Mouse (Mus musculus) lung, postnatal 0 days (tissue): ENCODE data around the gene Nmrk1. TPM values are rescaled to one million over a fixed set of nuclear protein-coding genes. Genes with fewer than 3 reads are reported as not detected.
A peak's percentile ranks its signal among the peaks of the same experiment; 100 is the strongest.

Experiments used
- ATAC-seq: fragments of 200-750 bp; cut with Nextera tagmentation; 2 replicates; pipeline ENCODE4 v1.8.0; 2017; ENCODE audit warnings: moderate library complexity
- DNase-seq: peaks from one replicate; pipeline ENCODE4 v3.0.0-alpha.2; 2016; ENCODE audit warnings: low spot score
- H3K27ac ChIP-seq: fragments of 300-500 bp; sonication (generic); 2 replicates; pipeline ENCODE4 v1.5.1; 2014; ENCODE audit warnings: antibody characterized with exemption, mild to moderate bottlenecking, low read length, mixed read lengths
- H3K27me3 ChIP-seq: fragments of 300-500 bp; sonication (generic); replicated peaks from 2 replicates; pipeline ENCODE4 v1.6.1; 2014; ENCODE audit warnings: low read length, mixed read lengths; ENCODE audit not compliant: insufficient read depth
- H3K36me3 ChIP-seq: fragments of 300-500 bp; sonication (generic); 2 replicates; pipeline ENCODE4 v1.6.1; 2014; ENCODE audit warnings: low read length, mixed read lengths; ENCODE audit not compliant: insufficient read depth
- H3K4me1 ChIP-seq: fragments of 300-500 bp; sonication (generic); 2 replicates; pipeline ENCODE4 v1.6.1; 2014; ENCODE audit warnings: antibody characterized with exemption, low read depth, low read length, mixed read lengths; ENCODE audit not compliant: insufficient read depth
- H3K4me2 ChIP-seq: fragments of 300-500 bp; sonication (generic); replicated peaks from 2 replicates; pipeline ENCODE4 v1.6.1; 2014; ENCODE audit warnings: low read depth, mild to moderate bottlenecking, low read length, moderate library complexity, mixed read lengths
- H3K4me3 ChIP-seq: fragments of 300-500 bp; sonication (generic); 2 replicates; pipeline ENCODE4 v1.5.1; 2014; ENCODE audit warnings: low read depth, low read length
- H3K9ac ChIP-seq: fragments of 300-500 bp; sonication (generic); replicated peaks from 2 replicates; pipeline ENCODE4 v1.6.1; 2014; ENCODE audit warnings: low read depth, mild to moderate bottlenecking
- H3K9me3 ChIP-seq: fragments of 300-500 bp; sonication (generic); 2 replicates; pipeline ENCODE4 v1.6.1; 2016; ENCODE audit warnings: low read length, mixed read lengths
- CTCF ChIP-seq: IDR thresholded peaks from 2 replicates; pipeline ENCODE4 v1.5.1; 2016; ENCODE audit warnings: antibody characterized with exemption, mild to moderate bottlenecking
- EP300 ChIP-seq: IDR thresholded peaks from 2 replicates; pipeline ENCODE4 v1.6.1; 2016; ENCODE audit warnings: antibody characterized with exemption, mild to moderate bottlenecking, control low read depth
- WGBS: fragments of 180-500 bp; shearing (Covaris S2); extraction: QIAGEN DNeasy Blood & Tissue Kit; methylation state at CpG from one replicate; pipeline ENCODE4 v1.1.7; 2014; 5-methylcytosine and 5-hydroxymethylcytosine counted together
- polyA plus RNA-seq: library from polyadenylated mRNA; unstranded; fragments of >200 nt; fragmentation: Nextera tagmentation; extraction: Ambion mirVana; gene quantifications from 2 replicates; pipeline ENCODE4 v1.2.1, GENCODE M21; 2015

Nmrk1 gene
- 5.0 and 7.4 TPM in 2 replicates for polyA plus RNA-seq

GRCm38 (mm10) chr19:18631644-18632219 lies at the start of gene Nmrk1, which contains the start of gene Ostf1:
TSS of gene Nmrk1 (plus strand) at chr19:18631950.
TSS of gene Ostf1 (minus strand) at chr19:18631823.
- Histone ChIP-seq H3K4me3 (peak within 1 kb of the TSS; percentile 89), H3K4me1 (peaks cover 9% of the 10 kb centered on the region; the same call in 1 of the 2 replicates), H3K4me2 (peak within 1 kb of the TSS; percentile 60), H3K9ac (peak within 1 kb of the TSS; percentile 87), H3K27me3 (no peaks in the 10 kb centered on the region), H3K9me3 (no peaks in the 10 kb centered on the region), H3K27ac (peak within 1 kb of the TSS; percentile 97), H3K36me3 (no peaks in the 10 kb centered on the region)
- WGBS = under 1% methylated on average over 45 of the region's 51 CpGs
- ATAC-seq (peak; percentile 98), DNase-seq (peak; percentile 97)
- no peak for TF ChIP-seq CTCF
- no peak for TF ChIP-seq EP300

- ATAC-seq (no peak), DNase-seq (no peak)
- Histone ChIP-seq H3K27me3 (no peaks in the 10 kb centered on the region), H3K36me3 (peaks cover 11% of the 10 kb centered on the region), H3K9me3 (no peaks in the 10 kb centered on the region), H3K4me3 (no peak overlapping the region), H3K27ac (no peak overlapping the region), H3K9ac (no peak overlapping the region), H3K4me1 (no peaks in the 10 kb centered on the region; the same call in 1 of the 2 replicates), H3K4me2 (no peak overlapping the region)
- no peak for TF ChIP-seq EP300
- no peak for TF ChIP-seq CTCF
- WGBS = 93% methylated on average over 9 of the region's 9 CpGs
Measured at GRCm38 (mm10) chr19:18582226-18582625, 49.5 kb upstream of the Nmrk1 start.

GRCm38 (mm10) chr19:18582887-18583286 lies 48.9 kb upstream of the Nmrk1 start:
- Histone ChIP-seq H3K27me3 (no peaks in the 10 kb centered on the region), H3K9ac (no peak overlapping the region), H3K4me3 (no peak overlapping the region), H3K4me2 (no peak overlapping the region), H3K27ac (no peak overlapping the region), H3K9me3 (no peaks in the 10 kb centered on the region), H3K36me3 (peaks cover 11% of the 10 kb centered on the region), H3K4me1 (no peaks in the 10 kb centered on the region; the same call in 1 of the 2 replicates)
- WGBS = 75% methylated on average over 6 of the region's 6 CpGs
- ATAC-seq (no peak), DNase-seq (no peak)
- TF ChIP-seq CTCF = no peak
- TF ChIP-seq EP300 = no peak

GRCm38 (mm10) chr19:18583706-18584105 lies 48.0 kb upstream of the Nmrk1 start:
- Histone ChIP-seq H3K9me3 (no peaks in the 10 kb centered on the region), H3K4me1 (no peaks in the 10 kb centered on the region; the same call in 1 of the 2 replicates), H3K27ac (no peak overlapping the region), H3K27me3 (no peaks in the 10 kb centered on the region), H3K36me3 (peaks cover 11% of the 10 kb centered on the region), H3K4me2 (no peak overlapping the region), H3K4me3 (no peak overlapping the region), H3K9ac (no peak overlapping the region)
- TF ChIP-seq CTCF = no peak
- no peak for TF ChIP-seq EP300
- 93% methylated on average over 4 of the region's 4 CpGs for WGBS
- DNase-seq (no peak), ATAC-seq (no peak)

- ATAC-seq (no peak), DNase-seq (no peak)
- no peaks in the 10 kb centered on the region for H3K9me3 ChIP-seq
- H3K36me3 ChIP-seq = peaks cover 11% of the 10 kb centered on the region
- H3K4me3 ChIP-seq = no peak overlapping the region
- H3K27ac ChIP-seq = no peak overlapping the region
- 86% methylated on average over 7 of the region's 7 CpGs for WGBS
- no peaks in the 10 kb centered on the region for H3K4me1 ChIP-seq
- H3K9ac ChIP-seq = no peak overlapping the region
- no peak overlapping the region for H3K4me2 ChIP-seq
- no peaks in the 10 kb centered on the region for H3K27me3 ChIP-seq
- TF ChIP-seq EP300 (no peak), CTCF (no peak)
Measured at GRCm38 (mm10) chr19:18584621-18585020, 47.1 kb upstream of the Nmrk1 start.

GRCm38 (mm10) chr19:18587118-18587517 lies 44.6 kb upstream of the Nmrk1 start:
- no peaks in the 10 kb centered on the region; the same call in 1 of the 2 replicates for H3K4me1 ChIP-seq
- H3K27me3 ChIP-seq = no peaks in the 10 kb centered on the region
- DNase-seq (peak; percentile 83), ATAC-seq (peak; percentile 94)
- H3K9me3 ChIP-seq = no peaks in the 10 kb centered on the region
- 57% methylated on average over 9 of the region's 9 CpGs for WGBS
- TF ChIP-seq EP300 = peak; percentile 82
- TF ChIP-seq CTCF = no peak; the same call in 1 of the 2 replicates
- H3K9ac ChIP-seq = no peak overlapping the region
- H3K4me3 ChIP-seq = no peak overlapping the region
- peak overlapping the region; percentile 17; the same call in 1 of the 2 replicates for H3K4me2 ChIP-seq
- H3K36me3 ChIP-seq = peaks cover 7% of the 10 kb centered on the region
- peak overlapping the region; percentile 80 for H3K27ac ChIP-seq
